Mouse (Mus musculus) embryonic fibroblast, embryonic 13.5 days (primary cell): ENCODE data around the gene Trappc10.

Experiments used
- CTCF ChIP-seq: IDR thresholded peaks from 2 replicates; pipeline ENCODE4 v1.5.1; 2011; ENCODE audit warnings: mild to moderate bottlenecking, control low read depth, low read length, moderate library complexity, borderline replicate concordance; ENCODE audit not compliant: insufficient read depth
- POLR2A ChIP-seq: IDR thresholded peaks from 2 replicates; pipeline ENCODE4 v1.6.1; 2011; ENCODE audit warnings: low read depth, mild to moderate bottlenecking, control low read depth, low read length, moderate library complexity

GRCm38 (mm10) chr10:78171581-78171980 is 72.9 kb downstream of the Trappc10 start:
- TF ChIP-seq CTCF: no peak
- no peak for TF ChIP-seq POLR2A
